Mouse (Mus musculus) naive thymus-derived CD4-positive, alpha-beta T cell, adult 2 months (primary cell): ENCODE results near the gene Plb1.

Experiments used
- DNase-seq: peaks from one replicate; pipeline ENCODE4 v3.0.0-alpha.2; 2011; ENCODE audit warnings: low read depth

Plb1 gene

DNA sequence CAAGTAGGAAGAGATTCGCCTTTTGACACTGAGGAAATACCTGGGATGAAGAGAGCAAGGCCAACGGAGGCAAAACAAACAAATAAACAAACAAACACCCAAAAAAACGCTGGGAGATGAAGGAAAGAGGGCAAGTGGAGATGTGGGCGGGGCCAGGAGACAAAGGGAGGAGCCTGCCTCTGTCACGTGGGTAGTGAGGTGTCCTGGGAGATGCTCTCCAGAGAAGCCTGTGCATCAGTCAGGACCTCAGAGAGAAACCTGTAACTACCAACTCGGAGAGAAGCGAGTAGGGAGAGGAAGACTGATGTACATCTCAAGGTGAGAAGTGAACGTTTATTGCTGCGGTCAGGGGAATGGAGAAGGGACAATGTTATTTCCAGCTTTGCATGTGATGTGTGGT lies at the start of gene Plb1:
Gene Plb1, plus strand, starts transcription at position 235 of the 400 bp plus-strand sequence.
- no peak for DNase-seq

DNA sequence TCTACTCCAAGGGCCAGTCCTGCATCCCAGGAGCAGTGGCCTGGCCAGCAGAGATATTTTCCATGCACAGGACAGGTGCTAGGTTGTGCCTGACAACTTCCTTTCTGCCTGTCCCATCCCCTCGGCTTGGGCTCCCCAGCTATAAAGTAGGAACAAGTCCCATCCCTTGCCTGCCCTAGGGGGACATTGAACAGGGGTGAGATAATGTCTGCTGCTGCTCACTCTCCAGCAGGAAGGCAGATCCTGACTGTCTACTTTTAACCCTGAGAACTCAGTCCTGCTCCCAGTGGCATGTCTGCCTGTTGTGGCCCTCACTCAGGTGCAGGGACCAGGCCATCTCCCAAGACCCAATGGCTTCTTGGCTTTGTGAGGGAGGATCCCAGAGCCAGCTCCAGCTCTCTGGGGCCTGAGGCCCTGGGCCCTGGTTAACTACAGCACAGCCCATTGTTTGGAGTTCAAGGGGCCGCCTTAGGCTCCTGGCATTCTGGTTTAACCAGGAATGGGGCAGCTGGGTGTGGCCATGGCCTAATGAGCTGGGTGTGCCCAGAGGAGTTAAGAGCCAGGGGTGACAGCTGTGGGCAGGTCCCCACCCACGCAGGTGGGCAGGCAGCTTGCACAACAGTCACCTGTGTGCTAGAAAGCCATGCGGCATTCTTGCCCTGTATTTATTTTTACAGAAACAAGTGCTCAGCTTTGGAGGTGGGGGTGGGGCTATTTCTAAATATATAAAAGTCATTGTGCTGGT lies 49.5 kb upstream of the Plb1 start:
- no peak for DNase-seq

DNA sequence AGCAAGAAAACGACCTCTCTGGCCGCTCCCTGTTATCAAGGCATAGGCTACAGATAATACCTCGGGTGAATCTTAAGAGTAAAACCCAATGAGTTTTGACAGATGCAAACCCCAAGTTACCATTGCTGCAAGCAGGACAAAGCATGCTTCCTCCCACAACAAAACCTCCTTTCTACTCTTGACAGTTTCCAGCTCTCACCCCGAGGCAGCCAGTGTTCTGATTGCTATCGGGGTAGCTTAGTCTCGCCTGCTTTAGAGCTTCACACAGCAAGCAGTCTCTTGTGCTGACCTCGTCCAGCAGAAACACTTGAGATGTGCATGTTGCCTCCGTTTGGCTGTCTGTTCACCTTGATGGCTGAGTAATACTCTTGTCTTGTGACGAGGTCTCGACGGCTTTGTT lies 44.8 kb upstream of the Plb1 start:
- no peak for DNase-seq

DNA sequence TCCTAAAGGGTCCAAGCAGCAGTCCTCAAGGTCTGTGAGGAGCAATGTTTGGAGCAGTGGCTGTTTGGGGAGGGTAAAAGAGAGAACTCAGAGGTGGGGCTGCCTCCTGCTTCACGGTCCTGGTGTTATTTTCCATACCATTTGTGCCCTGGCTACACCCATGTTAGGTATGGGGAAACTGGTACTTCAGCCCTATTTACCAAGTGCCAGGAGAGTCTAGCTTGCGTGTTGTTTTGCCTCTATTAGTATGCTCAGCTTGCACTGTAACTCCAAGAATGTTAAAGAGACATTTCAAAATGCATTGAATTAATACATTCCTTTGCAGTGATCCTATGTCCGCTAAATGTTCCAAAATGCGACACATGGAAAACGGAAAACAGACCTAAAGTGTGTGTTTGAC lies 41.2 kb upstream of the Plb1 start:
- DNase-seq = no peak

DNA sequence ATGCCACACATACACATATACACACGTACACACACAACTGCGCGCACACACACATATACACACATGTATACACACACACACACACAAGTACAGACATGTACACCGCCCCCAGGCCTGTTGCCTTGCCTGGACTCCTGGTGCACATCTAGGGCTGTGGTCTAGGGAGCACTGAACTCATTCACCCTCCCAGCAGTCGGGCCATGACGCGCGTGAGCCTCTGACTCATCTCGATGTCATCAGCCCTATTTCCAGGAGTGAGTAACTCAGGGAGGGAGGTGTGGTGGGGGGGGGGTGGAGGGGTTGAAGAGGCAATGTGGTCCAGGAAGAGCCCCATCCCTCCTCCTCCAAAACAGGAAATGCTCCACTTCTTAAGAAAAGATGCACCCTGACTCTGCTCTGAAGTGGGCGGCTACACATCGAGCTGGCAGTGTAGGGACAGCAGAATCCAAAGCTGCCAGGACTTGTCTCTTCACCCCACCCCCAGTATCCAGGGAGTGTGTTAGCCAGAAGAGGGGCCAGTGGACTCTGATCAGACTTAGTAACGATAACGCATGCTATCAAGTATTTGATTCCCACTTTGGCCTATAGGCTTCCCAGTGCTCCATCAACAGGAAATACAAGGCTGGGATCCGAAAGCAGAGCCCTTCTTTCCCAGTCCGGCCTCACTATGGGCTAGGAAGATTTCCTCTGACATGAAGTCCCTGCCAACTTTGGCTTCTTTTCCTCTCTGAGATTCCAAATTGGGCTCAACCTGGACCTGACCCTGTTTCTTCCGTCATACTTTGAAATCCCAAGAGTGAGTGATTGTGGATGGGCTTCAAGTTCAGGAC lies 40.3 kb upstream of the Plb1 start:
- no peak for DNase-seq

DNA sequence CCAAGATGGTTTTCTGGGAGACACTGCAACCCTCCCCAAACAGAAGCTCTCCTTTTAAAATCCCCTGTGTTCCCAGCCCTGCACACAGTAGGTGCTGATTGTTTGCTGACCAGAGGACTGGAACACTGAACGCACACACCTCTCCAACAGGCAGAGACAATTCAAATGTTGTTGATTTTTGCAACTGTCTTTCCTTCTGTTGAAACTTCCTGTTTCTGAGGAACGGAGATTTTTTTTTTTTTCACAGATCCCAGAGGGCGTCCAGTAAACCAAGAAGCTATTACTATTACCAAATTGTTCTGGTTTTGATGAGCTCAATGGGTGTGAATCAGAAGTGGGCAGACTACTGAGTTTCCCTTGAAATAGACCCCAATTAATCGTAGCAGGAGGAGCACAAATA lies 38.3 kb upstream of the Plb1 start:
- DNase-seq = no peak

DNA sequence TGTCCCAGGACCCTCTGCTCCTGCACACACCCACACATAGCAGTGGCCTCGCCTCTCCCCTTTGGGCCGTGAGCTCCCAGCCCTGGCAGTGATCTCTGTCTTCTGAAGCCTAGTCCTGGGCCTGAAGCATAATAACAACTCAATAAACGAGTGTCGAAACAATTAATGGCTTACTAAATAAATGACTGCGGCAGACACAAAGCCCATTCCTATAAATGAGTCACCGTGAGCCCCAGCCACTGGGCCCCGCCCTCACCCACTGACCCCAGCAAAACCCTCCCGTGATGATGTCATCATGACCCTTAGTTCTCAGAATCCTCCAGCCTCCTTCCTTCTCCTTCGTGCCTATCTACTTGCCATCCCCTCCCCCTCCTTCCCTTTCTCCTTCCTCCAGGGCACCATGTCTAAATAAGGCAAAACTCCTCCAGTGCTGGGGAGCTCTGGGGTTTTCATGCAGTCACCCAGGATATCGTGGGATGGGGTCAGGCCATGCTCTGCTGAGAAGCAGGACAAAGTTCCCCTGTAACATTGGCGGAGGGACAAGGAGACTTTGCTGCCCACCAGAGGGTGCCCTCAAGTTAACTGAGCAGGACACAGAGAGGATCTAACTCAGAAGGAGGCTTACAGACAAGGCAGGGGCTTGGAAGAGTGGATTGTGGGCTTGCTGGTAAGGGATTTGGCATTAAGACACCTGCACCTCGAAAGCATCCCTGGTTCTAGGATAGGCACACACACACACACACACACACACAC lies 36.5 kb upstream of the Plb1 start:
- no peak for DNase-seq

DNA sequence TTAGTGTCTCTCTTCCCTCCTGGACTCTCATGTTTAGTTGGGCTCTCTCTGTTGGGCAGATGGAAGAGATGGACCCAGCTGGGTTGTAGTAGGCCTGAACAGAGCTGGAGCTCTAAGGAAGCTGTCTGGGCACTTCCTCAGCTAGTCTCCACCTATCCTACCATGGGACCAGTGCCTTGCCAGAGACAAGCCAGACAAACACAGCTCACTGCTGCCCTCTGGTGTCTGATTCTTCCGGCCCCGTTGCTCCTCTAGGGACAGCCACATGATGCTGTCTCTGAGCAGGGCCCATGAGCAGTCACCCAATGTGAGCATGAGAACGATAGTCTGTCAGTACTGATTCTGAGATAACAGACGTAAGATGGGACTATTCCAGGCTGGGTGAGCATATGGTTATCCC lies 34.8 kb upstream of the Plb1 start:
- DNase-seq = peak; percentile 91

DNA sequence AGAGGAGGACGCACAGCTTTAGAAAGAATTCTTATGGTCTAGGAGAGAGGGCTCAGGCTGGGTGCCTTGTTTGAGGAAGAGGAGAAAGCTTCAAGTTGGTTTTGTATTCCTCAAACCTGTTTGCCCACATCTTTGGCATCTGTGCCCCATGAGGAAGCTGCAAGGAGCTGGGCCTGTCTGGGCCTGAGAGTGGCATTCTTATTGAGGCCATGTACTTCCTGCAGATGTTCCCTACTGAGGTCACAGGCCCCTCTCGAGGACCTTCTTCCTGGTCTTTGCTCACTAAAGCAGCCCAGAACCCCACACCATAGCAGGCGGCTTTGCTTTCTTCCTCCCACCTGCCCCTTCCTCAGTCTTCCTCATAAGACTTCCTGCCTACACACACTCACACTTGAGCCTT lies 33.4 kb upstream of the Plb1 start:
- DNase-seq = no peak

DNA sequence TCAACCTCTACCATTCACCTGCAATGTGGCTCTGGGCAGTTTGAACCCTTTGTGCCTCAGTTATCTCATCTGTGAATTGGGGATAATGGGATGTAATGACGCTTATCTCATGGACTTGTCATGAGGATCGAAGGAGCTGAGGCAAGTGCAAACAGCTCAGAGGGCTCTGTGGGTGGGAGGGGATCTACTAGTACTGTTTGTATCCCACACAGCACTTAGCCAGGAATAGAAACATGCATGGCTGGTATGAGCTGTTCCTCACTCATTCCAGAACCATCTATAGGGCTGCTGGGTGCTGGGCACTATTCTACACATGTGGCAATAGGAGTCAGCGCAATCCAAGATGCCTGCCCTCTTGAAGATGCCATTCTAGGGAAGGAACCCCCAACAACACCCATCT lies 32.9 kb upstream of the Plb1 start:
- DNase-seq = no peak

DNA sequence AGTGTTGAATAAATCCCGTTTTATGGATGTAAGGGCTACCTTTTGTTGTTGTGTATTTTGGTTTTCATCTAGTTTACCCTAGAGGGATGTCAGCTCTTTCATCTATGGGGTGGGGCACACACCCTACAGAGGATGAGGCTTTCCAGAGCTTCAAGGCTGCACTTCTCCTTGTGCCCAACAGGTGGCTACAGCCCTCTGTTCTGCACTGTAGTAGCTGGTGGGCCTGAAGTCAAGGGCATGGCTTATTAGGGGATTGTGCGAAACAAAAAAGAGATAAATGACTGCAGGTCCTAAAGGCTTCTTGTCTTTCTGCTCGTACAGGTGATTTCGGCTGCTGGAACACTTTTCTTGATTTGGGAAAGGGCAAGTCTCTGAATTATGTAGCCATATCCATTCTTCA lies 27.9 kb upstream of the Plb1 start:
- peak; percentile 33 for DNase-seq

DNA sequence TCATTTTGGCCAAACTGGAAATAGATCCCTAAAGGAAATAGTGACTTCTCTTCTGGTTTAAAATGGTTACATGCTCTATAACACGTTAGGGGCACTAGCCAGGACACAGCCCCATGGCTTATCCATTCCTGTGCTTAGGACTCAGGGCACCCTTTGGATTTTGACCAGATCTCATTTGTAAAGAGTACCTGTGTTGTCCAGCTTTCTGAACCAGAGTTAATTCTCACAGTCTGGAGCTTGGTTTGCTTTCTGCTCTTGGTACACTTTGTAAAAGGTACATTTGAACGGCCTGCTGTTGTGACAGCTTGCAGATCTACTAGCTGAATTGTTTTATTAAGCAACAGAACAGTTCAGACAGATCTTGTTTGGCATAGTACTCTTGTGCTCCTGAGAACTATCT lies 25.8 kb upstream of the Plb1 start:
- no peak for DNase-seq

DNA sequence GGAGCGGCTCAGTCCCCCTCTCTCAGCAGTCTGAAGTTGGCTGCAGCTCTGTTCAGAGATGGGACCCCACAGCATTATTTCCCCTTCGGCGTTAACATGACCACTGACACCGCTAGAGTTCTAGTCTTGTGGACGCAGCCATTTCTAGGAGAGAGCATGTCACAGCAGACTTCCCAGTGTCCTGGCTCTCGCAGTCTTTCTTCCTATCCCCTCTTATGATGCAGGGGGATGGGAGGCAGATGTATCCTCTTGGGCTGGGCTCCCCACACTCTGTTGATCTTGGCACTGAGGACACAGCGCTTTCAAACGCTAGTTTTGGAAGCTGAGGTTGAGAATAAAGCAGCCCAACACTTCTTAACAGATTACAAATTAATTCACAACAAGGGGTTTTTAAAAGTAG lies 24.0 kb upstream of the Plb1 start:
- DNase-seq = no peak

DNA sequence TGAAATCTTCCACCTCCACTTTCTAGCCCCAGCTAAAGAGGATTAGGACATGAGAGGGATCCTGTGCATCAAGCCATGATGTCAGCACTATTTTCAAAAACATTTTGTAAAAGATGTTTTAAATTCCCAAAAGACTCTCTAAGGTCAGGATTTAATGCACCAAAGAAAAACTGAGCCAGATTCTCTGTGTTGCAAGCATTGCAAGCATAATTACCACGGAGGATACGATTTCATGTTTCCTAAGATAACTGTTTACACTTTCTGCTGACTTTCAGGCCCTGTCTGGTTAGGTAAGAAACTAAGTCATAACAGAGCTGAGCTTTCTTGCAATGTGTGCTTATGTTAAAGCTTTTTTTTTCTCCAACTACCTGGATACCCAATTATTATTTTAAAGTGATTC lies 21.5 kb upstream of the Plb1 start:
- no peak for DNase-seq

DNA sequence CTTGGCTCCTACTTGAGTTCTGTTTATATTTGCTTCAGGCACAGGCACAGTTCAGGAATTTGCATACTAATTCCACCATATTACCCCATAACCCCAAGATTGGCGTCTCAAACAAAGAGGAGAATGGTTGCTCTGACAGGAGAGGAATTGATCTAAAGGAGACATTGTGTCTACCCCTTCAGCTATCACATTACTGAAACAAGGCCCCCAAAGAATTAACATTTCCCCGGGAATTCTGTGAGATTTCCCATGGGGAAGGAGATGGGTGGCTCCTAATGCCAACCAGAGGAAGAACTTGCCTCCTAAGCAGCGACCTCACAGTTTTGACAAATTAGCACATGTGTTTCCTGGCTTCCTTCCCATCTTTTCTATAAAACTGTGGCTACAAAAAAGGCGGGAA lies 18.8 kb upstream of the Plb1 start:
- no peak for DNase-seq

DNA sequence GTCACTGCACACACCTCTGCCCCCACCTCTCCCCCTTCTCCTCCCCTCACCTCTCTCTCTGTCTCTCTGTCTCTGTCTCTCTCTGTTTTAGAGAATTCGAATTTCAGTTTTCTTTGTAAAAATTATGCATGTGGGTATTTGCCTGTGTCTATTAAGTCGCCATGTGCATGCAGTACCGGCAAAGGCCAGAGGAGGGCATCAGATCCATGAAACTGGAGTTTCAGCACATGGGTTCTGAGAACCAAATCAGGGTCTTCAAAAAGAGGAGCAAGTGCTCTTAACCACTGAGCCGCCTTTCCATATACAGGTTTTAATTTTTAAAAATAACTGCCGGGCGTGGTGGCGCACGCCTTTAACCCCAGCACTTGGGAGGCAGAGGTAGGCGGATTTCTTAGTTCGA lies 17.0 kb upstream of the Plb1 start:
- peak; percentile 59 for DNase-seq

DNA sequence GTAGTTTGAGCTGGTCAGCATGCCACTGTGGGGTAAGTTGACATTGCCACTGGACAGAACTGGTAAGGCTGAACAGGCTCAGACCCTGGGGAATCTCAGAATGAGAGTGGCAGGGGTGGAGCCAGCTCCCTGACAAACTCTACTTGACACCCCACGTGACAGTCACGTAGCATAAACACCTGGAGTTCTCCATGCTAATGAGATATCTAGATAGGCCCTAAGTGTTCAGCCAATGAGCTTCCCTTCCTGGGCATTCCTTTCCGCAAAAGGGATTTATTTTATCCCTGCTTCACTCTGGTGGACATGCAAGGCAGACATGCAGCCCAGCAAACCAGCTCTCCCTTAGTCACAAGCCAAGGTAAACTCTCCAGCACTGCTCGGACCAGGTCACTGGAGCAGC lies 16.0 kb upstream of the Plb1 start:
- DNase-seq = no peak

DNA sequence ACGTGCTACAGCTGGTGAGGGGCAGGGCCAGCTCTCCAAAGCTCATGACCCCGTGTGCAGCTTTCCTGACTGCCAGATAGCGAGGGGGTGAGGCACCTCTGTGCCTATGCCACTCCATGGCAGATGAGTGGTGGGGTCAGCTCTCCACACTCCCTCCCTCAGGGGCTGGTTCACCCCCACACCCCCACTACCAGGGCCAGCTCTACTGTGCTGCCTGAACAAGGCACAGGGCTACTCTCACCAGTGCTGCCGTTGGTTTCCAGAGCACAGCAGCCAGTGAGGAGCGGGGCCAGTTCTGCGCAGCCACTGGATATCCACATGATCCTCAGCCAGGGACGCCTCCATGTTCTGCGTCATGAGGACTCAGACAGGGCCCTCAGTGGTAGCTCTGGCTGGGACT lies 15.0 kb upstream of the Plb1 start:
- DNase-seq = no peak

DNA sequence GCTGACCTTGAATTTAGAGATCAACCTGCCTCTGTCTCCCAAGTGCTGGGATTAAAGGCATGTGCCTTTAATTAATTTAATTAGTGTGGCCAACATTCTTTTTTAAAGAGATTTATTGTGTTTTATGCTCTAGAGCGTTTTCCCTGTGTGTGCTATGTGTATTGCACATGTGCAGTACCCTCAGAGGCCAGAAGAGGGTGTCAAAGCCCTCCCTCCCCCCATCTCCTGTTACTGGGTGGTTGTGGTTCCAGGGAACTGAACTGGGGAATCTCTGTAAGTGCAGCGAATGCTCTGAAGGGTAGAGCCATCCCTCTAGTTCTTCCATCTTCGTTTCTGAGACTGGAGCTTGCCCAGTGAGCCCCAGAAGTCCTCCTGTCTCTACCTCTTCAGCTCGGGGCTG lies 2.1 kb upstream of the Plb1 start:
- DNase-seq = peak; percentile 15

DNA sequence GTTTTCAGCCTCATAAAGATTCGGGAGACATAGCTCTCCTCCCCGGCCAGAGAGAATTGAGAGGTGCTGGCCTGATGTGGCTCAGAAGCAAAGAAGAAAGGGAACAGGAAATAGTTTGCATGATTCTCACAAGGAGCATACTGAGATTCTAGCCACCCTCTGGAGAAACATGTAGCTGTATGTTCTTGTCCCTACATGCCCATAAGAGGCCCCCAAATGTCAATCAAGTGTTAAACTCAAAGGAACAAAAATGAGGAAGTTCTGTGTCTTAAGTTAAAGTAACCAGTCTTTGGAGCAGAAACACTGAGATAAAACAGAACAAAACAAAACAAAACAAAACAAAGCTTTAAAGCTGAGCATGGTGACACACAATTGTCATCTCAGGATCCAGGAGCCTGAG lies 6.8 kb downstream of the Plb1 start:
- DNase-seq = no peak

DNA sequence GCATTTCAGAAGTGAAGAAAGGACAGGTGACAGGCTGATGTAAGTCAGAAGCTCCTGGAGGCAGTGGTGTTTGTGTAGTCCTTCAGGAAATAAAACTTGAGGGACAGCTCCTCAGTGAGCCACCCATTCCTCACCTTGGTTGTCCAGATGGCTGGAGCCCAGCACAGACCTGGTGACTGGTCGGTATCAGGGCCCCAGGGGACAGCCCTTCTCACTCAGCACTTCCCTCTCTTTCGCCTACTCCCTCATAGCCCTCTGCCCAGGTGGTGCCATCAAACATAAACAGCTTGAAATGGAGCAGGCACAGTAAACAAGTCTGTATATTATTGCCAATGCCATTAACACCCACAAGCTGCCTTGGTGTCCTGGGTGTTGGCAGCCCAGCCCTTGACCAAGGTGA lies 8.2 kb downstream of the Plb1 start:
- no peak for DNase-seq

DNA sequence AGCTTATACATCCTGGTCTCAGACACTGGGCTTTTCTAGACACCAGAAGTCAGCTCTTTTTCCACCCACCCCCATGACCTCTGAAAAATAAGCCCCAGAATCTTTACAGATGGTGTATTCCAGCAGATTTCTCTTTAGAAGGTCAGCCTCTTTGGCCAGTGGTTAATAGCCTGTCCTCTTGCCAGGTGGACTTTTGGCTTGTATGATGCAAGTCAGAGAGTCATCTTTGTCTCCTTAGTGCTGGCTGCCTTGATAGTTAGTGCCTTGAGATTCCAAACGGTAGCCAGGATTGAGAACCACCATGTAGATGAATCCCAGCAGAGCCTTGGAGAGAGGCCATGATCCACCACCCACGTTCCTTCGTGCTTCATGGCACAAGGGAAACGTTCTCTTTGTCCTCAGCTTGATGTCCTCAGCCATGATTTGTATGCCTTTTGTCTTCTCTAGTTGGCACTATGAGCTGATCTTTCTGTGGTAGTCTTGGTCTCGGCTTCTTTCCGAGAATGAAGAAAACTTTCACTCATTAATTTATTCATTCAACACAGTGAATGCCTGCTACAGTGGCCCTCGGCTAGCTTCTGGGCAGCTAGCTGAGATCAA lies 10.9 kb downstream of the Plb1 start:
- DNase-seq = no peak

DNA sequence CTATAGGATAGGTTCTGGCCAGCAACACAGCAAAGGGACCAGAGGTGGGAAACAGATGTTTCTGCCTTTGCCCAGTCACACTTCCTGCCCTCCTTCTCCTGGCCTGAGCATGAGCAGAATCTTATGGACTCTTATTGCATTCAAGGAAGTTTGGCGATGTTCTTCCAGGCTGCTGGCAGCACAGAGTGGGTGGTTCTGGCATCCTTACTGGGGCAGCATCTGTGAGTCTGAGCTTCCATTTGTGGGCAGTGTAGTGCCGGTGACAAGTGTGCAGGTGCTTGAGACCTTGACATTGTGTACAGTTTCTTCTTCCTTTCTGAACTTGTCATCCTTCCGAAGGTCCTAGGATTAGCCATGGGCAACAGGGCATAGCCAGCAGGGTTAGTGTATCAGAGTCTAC lies 12.9 kb downstream of the Plb1 start:
- no peak for DNase-seq
